Mouse (Mus musculus) urinary bladder, postnatal 10 days (tissue): Measurements from ENCODE around the gene Tmem184b.
A peak's percentile ranks its signal among the peaks of the same experiment; 100 is the strongest.

Experiments
- DNase-seq: peaks from one replicate; pipeline ENCODE4 v3.0.0; 2022; ENCODE audit warnings: low spot score

The Tmem184b gene

GRCm38 (mm10) chr15:79402836-79403762 is at the start of gene Tmem184b:
Gene Tmem184b, minus strand, starts transcription at chr15:79403569.
- peak; percentile 45 for DNase-seq

- DNase-seq, result no peak
Observed at GRCm38 (mm10) chr15:79448041-79448440, 44.7 kb upstream of the Tmem184b start.

GRCm38 (mm10) chr15:79445786-79446654 is 42.7 kb upstream of the Tmem184b start:
- DNase-seq, result no peak

DNA sequence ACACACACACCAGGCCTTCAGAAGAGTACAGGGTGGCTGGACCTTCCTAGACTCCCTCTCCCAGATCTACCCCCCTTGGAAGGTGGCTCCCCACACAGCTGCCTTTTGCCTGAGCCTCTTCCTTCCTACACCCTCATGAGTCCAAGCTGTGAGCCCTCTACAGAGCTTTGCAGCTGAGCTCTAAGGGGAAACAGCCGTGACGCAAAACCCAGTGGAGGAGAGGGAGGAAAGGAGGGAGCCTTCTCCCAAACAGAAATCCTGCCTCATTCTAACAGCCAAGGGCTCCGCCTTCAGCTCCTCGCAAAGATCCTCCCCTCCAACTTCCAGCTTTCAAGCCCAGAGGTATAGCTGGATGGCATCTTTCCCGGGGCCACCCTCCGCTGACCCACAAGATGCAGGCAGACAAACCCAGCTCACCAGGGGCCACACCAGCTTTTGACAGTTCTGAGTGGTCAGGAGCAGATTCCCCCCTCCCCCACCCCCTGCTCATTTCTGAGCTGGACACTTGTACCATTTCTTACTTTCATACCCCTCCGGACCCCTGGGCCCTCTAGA is 40.6 kb upstream of the Tmem184b start:
- DNase-seq, result no peak

- no peak for DNase-seq
Observed at GRCm38 (mm10) chr15:79442961-79443518, 39.7 kb upstream of the Tmem184b start.

DNA sequence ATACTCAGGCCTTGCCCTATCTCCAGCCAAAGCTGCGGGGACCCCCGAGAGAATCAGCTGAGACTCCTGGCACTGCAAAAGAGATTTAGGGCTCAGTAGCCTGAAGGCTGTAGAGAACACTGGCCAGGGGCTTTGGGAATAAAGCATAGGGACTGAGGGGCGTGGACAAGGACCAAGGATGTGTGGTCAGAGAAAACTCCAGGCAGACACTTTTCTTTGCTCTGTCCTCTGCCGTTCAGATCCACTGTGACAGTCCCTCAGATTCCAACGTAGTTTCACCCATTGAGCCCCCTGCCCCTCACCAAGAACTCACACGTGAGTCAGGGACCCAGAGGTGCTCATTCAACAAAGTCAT is 38.9 kb upstream of the Tmem184b start:
- DNase-seq, result no peak

GRCm38 (mm10) chr15:79441331-79442256 is 38.2 kb upstream of the Tmem184b start:
- DNase-seq, result no peak

- no peak for DNase-seq
Observed at GRCm38 (mm10) chr15:79440651-79441330, 37.4 kb upstream of the Tmem184b start.

- DNase-seq, result no peak
Observed at GRCm38 (mm10) chr15:79440223-79440622, 36.9 kb upstream of the Tmem184b start.

DNA sequence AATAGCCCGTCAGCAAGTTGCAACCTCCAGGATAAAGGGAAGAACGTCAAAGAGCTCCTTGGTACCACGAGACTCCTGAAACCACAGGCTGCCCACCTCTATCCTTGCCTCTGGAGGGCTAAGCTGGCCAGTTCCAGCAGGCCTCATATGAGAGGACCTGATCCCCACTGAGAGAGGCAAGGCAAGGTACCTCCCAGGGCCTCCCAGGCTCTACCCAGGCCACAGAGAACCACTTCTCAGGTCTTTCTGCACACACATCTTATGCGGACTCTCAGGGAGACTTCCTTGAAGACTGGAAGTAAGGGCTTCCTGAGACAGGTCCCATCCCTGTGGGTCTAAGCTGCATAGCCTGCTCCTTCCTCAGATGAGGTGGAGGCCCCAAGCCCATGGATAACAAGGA is 36.0 kb upstream of the Tmem184b start:
- no peak for DNase-seq

DNA sequence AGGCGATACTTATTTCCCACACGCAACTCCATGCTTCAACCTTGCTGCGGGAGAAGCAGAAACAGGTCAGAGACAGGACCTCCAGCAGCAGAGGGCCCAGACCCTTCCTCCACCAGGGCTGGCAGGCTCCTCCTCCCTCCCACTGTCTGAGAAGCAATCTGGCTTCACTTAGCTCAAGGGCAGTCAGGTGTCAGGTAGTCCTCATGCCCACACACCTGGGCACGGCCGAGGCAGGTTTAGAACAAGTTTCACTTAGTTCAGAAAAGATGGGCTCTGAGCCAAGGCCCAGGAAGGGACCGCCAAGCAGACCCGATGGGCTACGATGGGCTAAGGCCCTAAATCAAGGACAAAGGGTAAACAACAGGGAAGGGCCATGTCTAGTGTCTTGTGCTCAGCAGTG is 35.4 kb upstream of the Tmem184b start:
- DNase-seq, result no peak

GRCm38 (mm10) chr15:79438209-79438810 is 34.9 kb upstream of the Tmem184b start:
- no peak for DNase-seq

DNA sequence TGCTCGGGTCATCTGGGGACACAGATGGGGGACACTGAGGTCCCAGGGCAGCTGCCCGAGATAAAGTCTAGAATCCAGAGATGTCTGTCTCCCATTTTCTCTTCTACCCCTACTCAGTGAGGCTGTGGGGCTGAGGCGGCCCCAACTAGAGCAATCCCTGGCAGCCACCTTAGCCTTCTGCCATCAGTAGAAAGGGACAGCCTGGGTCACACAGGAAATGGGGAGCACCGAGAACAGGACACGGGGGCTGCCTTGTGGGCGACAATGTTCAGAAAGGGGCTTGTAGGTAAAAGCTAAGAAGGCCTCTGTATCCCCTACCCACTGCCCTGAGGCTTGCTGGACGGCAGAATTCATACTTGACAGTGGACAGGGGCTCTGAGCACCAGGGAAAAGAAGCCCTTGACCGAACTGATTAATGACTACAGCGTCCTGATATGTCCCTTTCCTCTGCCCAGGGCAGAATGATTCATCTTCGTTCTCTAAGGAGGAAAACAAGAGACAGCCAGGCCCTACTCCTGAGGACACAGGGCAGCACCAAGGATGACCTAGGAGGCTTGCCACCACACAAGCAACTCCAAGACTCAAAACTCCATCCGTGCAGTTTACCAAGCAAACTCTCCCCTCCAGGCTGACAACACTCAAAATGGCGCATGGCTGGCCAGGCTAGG is 34.3 kb upstream of the Tmem184b start:
- DNase-seq, result no peak

DNA sequence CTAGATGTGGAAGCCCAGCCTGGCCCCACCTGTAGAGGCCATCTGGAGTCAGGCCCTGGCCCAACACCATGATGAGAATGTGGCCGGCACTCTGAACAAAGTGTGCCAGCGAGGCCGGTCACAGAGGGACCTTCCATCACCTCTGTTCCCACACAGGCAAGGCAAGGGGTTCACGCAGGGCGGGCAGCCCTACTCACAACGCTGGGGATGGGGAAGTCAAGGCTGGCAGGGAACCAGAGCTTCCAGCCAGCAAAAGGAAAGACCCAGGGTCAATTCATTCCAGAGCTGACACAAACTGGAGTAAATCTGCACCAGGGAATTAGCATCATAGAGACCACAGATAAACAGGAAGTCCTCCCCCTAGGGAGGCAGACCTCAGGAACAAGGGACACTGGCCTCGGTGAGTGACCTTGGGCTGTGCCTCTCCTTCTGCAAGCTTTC is 33.1 kb upstream of the Tmem184b start:
- no peak for DNase-seq

- DNase-seq, result no peak
Observed at GRCm38 (mm10) chr15:79435191-79435671, 31.9 kb upstream of the Tmem184b start.

- DNase-seq, result no peak
Observed at GRCm38 (mm10) chr15:79432892-79433291, 29.5 kb upstream of the Tmem184b start.

GRCm38 (mm10) chr15:79432328-79432727 is 29.0 kb upstream of the Tmem184b start:
- DNase-seq, result no peak

DNA sequence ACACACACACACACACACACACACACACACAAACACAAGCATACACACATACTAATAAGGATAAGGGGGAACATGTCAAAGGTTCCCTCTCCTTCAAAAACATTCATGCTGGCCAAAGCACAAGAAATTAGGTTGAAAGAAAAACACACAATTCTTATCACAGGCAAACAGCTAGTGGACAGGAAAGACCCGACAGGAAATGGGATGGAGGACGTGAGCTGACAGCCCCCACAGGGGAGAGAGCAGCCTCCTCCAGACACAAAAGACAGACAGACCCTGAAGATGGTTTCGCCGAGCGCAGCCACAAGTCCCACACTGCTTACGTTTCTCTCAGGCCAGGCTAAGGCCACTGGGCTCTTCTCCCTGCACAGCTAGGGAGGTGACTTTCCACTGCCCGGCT is 28.6 kb upstream of the Tmem184b start:
- DNase-seq, result no peak

DNA sequence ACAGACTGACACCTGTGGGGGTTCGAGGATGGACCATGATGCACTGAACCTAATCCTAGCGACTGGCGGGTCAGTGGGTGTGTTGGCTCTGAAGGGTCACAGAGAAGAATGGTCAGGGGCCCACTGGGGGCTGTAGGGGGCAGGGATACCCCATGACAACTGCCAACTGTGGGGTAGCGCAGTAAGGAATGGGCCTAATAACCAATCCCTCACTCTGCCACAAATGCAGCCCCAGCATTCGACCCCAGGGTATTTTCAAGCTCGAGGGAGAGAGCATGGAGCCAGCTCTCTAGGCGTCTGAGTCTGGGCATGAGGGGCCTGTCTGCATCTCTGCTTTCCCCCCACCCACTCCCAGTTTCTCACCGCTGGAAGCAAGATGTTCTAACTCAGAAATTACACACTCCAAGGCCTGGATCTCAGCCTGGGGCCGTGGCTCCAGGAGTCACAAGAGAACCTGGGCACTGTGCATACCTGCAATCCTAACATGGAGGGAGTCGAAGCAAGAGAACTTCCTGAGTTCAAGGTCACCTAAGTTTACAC is 27.2 kb upstream of the Tmem184b start:
- DNase-seq, result no peak
